Mouse (Mus musculus) cortical plate, adult 2 months (tissue): ENCODE data around the gene Palmd.

Source experiments
- CTCF ChIP-seq: fragments of 200-500 bp; IDR thresholded peaks from 2 replicates; pipeline ENCODE4 v1.5.1; 2011; ENCODE audit warnings: mild to moderate bottlenecking, control low read depth, low read length; ENCODE audit not compliant: insufficient read depth; ENCODE audit errors: extremely low read depth
- POLR2A ChIP-seq: fragments of 200-500 bp; IDR thresholded peaks from 2 replicates; pipeline ENCODE4 v1.6.1; 2011; ENCODE audit warnings: mild to moderate bottlenecking, low read length, control low read depth; ENCODE audit not compliant: insufficient read depth; ENCODE audit errors: extremely low read depth

DNA sequence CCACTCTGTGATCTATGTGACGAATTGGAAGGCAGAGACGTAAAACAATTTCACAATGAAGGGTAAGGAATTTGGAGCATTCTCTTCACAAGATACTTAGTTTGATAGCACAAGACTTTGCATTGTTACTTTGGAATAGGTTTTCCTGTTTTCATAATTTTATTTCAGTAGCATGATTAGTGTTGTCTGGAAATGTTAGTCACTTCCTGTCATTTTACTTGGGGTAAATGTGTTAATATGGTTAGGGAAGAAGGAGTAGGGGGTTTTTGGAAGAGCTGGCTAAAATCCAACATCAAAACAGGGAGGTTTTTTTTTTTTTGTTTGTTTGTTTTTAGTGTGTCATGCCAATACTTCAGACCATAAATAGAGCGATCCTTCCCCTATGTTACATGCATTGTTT lies 47.3 kb downstream of the Palmd start:
- TF ChIP-seq CTCF (no peak), POLR2A (no peak)
